Mouse (Mus musculus): ENCODE measurements around the gene Cdh5.

DNA sequence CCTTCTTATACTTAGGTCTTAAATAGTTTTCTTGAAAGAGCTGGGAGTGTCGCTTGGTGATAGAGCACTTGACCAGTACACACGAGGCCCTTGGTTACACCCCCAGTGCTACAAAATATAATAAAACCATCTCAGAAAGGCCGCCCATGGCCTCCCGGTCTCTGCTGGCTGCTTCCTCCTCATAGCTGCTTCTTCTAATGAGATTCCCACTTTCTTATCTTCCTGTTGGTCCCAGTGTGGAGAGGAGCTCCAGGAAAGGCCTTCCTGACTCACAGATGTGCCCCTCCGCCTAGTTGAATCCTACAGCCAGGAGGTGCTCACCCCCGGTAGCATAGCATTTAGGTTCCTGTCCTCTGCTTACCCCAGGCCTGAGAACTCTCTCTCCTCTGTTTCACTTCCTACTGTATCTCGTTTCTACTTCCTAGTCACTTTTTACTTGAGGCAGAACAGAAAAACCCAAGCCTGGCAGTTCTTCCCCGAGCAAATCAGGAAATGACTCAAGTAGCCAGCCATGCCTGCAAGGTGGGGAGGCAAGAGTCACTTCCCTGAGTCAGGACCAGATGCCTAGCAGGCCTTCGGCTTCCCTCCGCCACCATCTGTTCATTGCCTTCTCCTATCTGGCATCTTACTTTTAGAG lies 9.2 kb downstream of the Cdh5 start:
- TF ChIP-seq POLR2A (IDR thresholded peaks at IDR 0.05; ENCODE audit: control insufficient read depth, low read depth, low read length) (no peak), CTCF (IDR thresholded peaks at IDR 0.05; ENCODE audit: control insufficient read depth, insufficient read depth, insufficient replicate concordance, low read depth, low read length) (no peak)

All from testis, adult 2 months (tissue).